Mouse (Mus musculus): ENCODE results near the gene Lgr6. TPM values are rescaled to one million over a fixed set of nuclear protein-coding genes. Genes with fewer than 3 reads are reported as not detected.

The Lgr6 gene
- polyA plus RNA-seq, 1 experiment, result 0.63 TPM

DNA sequence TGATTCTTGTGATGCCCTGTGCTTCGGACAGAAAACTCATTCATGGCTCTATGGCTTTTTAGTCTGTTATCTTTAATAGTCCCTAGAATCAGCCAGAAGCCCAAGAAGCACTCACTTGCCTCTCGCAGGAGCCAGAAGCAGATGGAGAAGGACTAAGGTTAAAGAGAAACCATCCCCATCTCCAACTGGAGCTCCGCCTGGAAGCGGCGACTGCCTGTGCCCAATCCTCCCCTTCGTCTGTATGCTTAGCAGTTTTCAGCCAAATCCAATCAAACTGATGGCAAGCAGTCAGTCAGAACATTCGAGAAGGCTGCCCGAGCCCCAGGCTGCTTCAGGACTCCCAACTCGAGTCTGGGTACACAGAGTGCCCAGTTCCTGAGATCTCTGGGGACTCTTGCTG, 92.6 kb downstream of the Lgr6 start:
- DNase-seq (ENCODE audit: low read depth), result no peak
- TF ChIP-seq POLR2A (IDR thresholded peaks at IDR 0.05; ENCODE audit: borderline replicate concordance, extremely low read depth, insufficient read depth, insufficient read length, poor library complexity, severe bottlenecking), result no peak
- no peak for TF ChIP-seq CTCF (IDR thresholded peaks at IDR 0.05; ENCODE audit: borderline replicate concordance, extremely low read depth, insufficient read depth, insufficient read length)

- TF ChIP-seq POLR2A (IDR thresholded peaks at IDR 0.05; ENCODE audit: borderline replicate concordance, extremely low read depth, insufficient read depth, insufficient read length, poor library complexity, severe bottlenecking) (no peak), CTCF (IDR thresholded peaks at IDR 0.05; ENCODE audit: borderline replicate concordance, extremely low read depth, insufficient read depth, insufficient read length) (no peak)
- DNase-seq (ENCODE audit: low read depth), result no peak
These were observed 93.2 kb downstream of the Lgr6 start for GRCm38 (mm10) chr1:135011912-135012311.

GRCm38 (mm10) chr1:135009833-135010232, 95.2 kb downstream of the Lgr6 start:
- no peak for DNase-seq (ENCODE audit: low read depth)
- no peak for TF ChIP-seq CTCF (IDR thresholded peaks at IDR 0.05; ENCODE audit: borderline replicate concordance, extremely low read depth, insufficient read depth, insufficient read length)
- no peak for TF ChIP-seq POLR2A (IDR thresholded peaks at IDR 0.05; ENCODE audit: borderline replicate concordance, extremely low read depth, insufficient read depth, insufficient read length, poor library complexity, severe bottlenecking)

DNA sequence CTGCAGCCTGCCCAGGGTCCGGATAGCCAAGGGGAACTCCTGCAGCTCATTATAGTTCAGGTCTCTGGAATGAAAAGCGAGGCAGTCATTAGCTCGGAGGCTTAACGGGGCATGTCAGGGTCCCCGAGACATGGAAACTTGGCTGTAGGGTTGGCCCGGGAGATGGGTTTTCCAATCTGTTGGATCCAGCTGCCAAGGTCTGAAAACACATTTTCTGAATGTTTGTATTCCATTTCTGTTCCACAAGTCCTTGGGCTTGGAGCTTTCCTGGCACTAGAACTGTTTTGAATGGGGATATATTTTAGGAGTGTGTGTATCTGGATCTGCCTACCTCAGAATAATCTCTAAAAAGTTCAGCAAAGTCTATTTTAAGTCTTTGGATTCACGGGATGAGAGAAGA, 99.4 kb downstream of the Lgr6 start:
- DNase-seq (ENCODE audit: low read depth), result no peak
- TF ChIP-seq POLR2A (IDR thresholded peaks at IDR 0.05; ENCODE audit: borderline replicate concordance, extremely low read depth, insufficient read depth, insufficient read length, poor library complexity, severe bottlenecking) (no peak), CTCF (IDR thresholded peaks at IDR 0.05; ENCODE audit: borderline replicate concordance, extremely low read depth, insufficient read depth, insufficient read length) (no peak)

GRCm38 (mm10) chr1:135003346-135003745, 101.7 kb downstream of the Lgr6 start:
- peak; percentile 59 for DNase-seq (ENCODE audit: low read depth)
- TF ChIP-seq POLR2A (IDR thresholded peaks at IDR 0.05; ENCODE audit: borderline replicate concordance, extremely low read depth, insufficient read depth, insufficient read length, poor library complexity, severe bottlenecking) (no peak), CTCF (IDR thresholded peaks at IDR 0.05; ENCODE audit: borderline replicate concordance, extremely low read depth, insufficient read depth, insufficient read length) (no peak)

- DNase-seq (ENCODE audit: low read depth), result no peak
- TF ChIP-seq CTCF (IDR thresholded peaks at IDR 0.05; ENCODE audit: borderline replicate concordance, extremely low read depth, insufficient read depth, insufficient read length) (no peak), POLR2A (IDR thresholded peaks at IDR 0.05; ENCODE audit: borderline replicate concordance, extremely low read depth, insufficient read depth, insufficient read length, poor library complexity, severe bottlenecking) (no peak)
These were observed 104.5 kb downstream of the Lgr6 start for GRCm38 (mm10) chr1:135000527-135000926.

DNA sequence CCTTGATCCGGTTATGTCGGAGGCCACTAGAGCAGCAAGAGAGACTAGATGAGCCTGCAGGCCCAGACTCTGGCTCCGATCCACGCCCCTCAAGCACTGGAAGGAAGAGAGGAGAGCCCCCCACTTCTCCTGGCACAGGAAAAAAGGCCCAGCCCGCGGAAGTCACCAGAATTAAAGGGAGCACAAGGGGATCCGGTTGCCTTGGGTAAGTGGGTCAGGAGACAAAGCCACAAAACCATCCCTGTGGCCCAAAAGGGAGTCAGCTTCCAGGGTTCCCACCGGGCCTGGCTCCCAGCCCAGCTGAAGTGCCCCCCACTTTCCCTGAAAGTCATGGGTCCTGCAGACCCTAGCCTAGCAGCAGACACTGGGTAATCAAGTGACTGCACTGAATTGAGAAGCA, 106.8 kb downstream of the Lgr6 start:
- no peak for DNase-seq (ENCODE audit: low read depth)

GRCm38 (mm10) chr1:134997568-134997967, 107.5 kb downstream of the Lgr6 start:
- TF ChIP-seq CTCF (IDR thresholded peaks at IDR 0.05; ENCODE audit: borderline replicate concordance, extremely low read depth, insufficient read depth, insufficient read length) (no peak), POLR2A (IDR thresholded peaks at IDR 0.05; ENCODE audit: borderline replicate concordance, extremely low read depth, insufficient read depth, insufficient read length, poor library complexity, severe bottlenecking) (no peak)
- no peak for DNase-seq (ENCODE audit: low read depth)

More for the DNA sequence above, 106.8 kb downstream of the Lgr6 start:
- TF ChIP-seq POLR2A (IDR thresholded peaks at IDR 0.05; ENCODE audit: borderline replicate concordance, extremely low read depth, insufficient read depth, insufficient read length, poor library complexity, severe bottlenecking), result no peak
- no peak for TF ChIP-seq CTCF (IDR thresholded peaks at IDR 0.05; ENCODE audit: borderline replicate concordance, extremely low read depth, insufficient read depth, insufficient read length)

GRCm38 (mm10) chr1:134996471-134996870, 108.6 kb downstream of the Lgr6 start:
- TF ChIP-seq POLR2A (IDR thresholded peaks at IDR 0.05; ENCODE audit: borderline replicate concordance, extremely low read depth, insufficient read depth, insufficient read length, poor library complexity, severe bottlenecking) (no peak), CTCF (IDR thresholded peaks at IDR 0.05; ENCODE audit: borderline replicate concordance, extremely low read depth, insufficient read depth, insufficient read length) (no peak)
- no peak for DNase-seq (ENCODE audit: low read depth)

GRCm38 (mm10) chr1:134995954-134996353, 109.1 kb downstream of the Lgr6 start:
- TF ChIP-seq POLR2A (IDR thresholded peaks at IDR 0.05; ENCODE audit: borderline replicate concordance, extremely low read depth, insufficient read depth, insufficient read length, poor library complexity, severe bottlenecking), result no peak
- TF ChIP-seq CTCF (IDR thresholded peaks at IDR 0.05; ENCODE audit: borderline replicate concordance, extremely low read depth, insufficient read depth, insufficient read length), result no peak
- DNase-seq (ENCODE audit: low read depth), result no peak

GRCm38 (mm10) chr1:134995437-134995836, 109.6 kb downstream of the Lgr6 start:
- DNase-seq (ENCODE audit: low read depth), result peak; percentile 62
- no peak for TF ChIP-seq POLR2A (IDR thresholded peaks at IDR 0.05; ENCODE audit: borderline replicate concordance, extremely low read depth, insufficient read depth, insufficient read length, poor library complexity, severe bottlenecking)
- TF ChIP-seq CTCF (IDR thresholded peaks at IDR 0.05; ENCODE audit: borderline replicate concordance, extremely low read depth, insufficient read depth, insufficient read length), result no peak

- DNase-seq (ENCODE audit: low read depth), result no peak
- TF ChIP-seq POLR2A (IDR thresholded peaks at IDR 0.05; ENCODE audit: borderline replicate concordance, extremely low read depth, insufficient read depth, insufficient read length, poor library complexity, severe bottlenecking) (no peak), CTCF (IDR thresholded peaks at IDR 0.05; ENCODE audit: borderline replicate concordance, extremely low read depth, insufficient read depth, insufficient read length) (no peak)
These were observed 110.3 kb downstream of the Lgr6 start for GRCm38 (mm10) chr1:134994739-134995138.

All from brain, embryonic 14.5 days (tissue).